Mouse (Mus musculus) ES-E14 (cell line): ENCODE results near the gene Rbm28. TPM values are rescaled to one million over a fixed set of nuclear protein-coding genes. Genes with fewer than 3 reads are reported as not detected.

Experiments used
- DNase-seq: peaks from one replicate; pipeline ENCODE4 v3.0.0-alpha.2; 2013; ENCODE audit warnings: low read depth, low spot score
- H3K27ac ChIP-seq: 2 replicates; pipeline ENCODE4 v1.5.1; 2012; ENCODE audit warnings: low read depth, mild to moderate bottlenecking, low read length, moderate library complexity, mixed read lengths; ENCODE audit not compliant: poor library complexity, insufficient read depth, severe bottlenecking
- H3K36me3 ChIP-seq: 2 replicates; pipeline ENCODE4 v1.6.1; 2012; ENCODE audit warnings: mild to moderate bottlenecking, low read length, moderate library complexity, mixed read lengths; ENCODE audit not compliant: control insufficient read depth, poor library complexity, insufficient read depth, severe bottlenecking
- H3K4me1 ChIP-seq, 2 experiments: fragments of 150-350 bp in 1 of 2; sonication (generic) in 1 of 2; 2 replicates each; pipeline ENCODE4 v1.6.1; 2012; ENCODE audit warnings: low read length in 2 of 2, mild to moderate bottlenecking in 1 of 2, mixed read lengths in 1 of 2; ENCODE audit not compliant: control insufficient read depth in 2 of 2, insufficient read depth in 2 of 2, poor library complexity in 1 of 2
- H3K4me3 ChIP-seq, 2 experiments: fragments of 150-350 bp in 1 of 2; sonication (generic) in 1 of 2; 2 replicates each; pipeline ENCODE4 v1.5.1; 2012; ENCODE audit warnings: low read length in 2 of 2, low read depth in 1 of 2, mild to moderate bottlenecking in 1 of 2, mixed read lengths in 1 of 2; ENCODE audit not compliant: insufficient read depth in 1 of 2, poor library complexity in 1 of 2, severe bottlenecking in 1 of 2
- H3K9ac ChIP-seq: 2 replicates; pipeline ENCODE4 v1.6.1; 2012; ENCODE audit warnings: low read depth, mild to moderate bottlenecking, low read length, mixed read lengths; ENCODE audit not compliant: poor library complexity, insufficient read depth, severe bottlenecking
- H3K9me3 ChIP-seq: fragments of 150-350 bp; sonication (generic); 2 replicates; pipeline ENCODE4 v1.6.1; 2012; ENCODE audit warnings: low read depth, mild to moderate bottlenecking, low read length; ENCODE audit not compliant: control insufficient read depth, insufficient read depth
- CHD2 ChIP-seq: IDR thresholded peaks from 2 replicates; pipeline ENCODE4 v1.6.1; 2014; ENCODE audit warnings: mild to moderate bottlenecking, low read depth, low read length, inconsistent platforms
- HCFC1 ChIP-seq: IDR thresholded peaks from 2 replicates; pipeline ENCODE4 v1.6.1; 2012; ENCODE audit warnings: low read length, inconsistent platforms, borderline replicate concordance; ENCODE audit not compliant: insufficient read depth
- MAFK ChIP-seq: IDR thresholded peaks from 2 replicates; pipeline ENCODE4 v1.6.1; 2014; ENCODE audit warnings: mild to moderate bottlenecking, low read depth, low read length, inconsistent platforms; ENCODE audit not compliant: insufficient read depth
- ZC3H11A ChIP-seq: IDR thresholded peaks from 2 replicates; pipeline ENCODE4 v1.6.1; 2012; ENCODE audit warnings: low read depth, mild to moderate bottlenecking, inconsistent platforms, low read length, borderline replicate concordance
- ZNF384 ChIP-seq: IDR thresholded peaks from 2 replicates; pipeline ENCODE4 v1.6.1; 2012; ENCODE audit warnings: low read depth, low read length, inconsistent platforms
- in situ Hi-C, 2 experiments: fragments of 600-800 bp; cut with MboI; formaldehyde crosslinking; loops; one replicate each; pipeline ENCODE4 v1.15.1; 2025; ENCODE audit warnings: low sequenced_read_pairs in 2 of 2, inconsistent platforms in 1 of 2; ENCODE audit not compliant: unreplicated experiment in 2 of 2
- total RNA-seq: library from RNA; depleted of rRNA; stranded (reverse); fragments of 300-350 nt; gene quantifications from 2 replicates; pipeline ENCODE4 v1.2.3, GENCODE M21; 2012

The Rbm28 gene
- total RNA-seq, 1 experiment, result 58.1 TPM

GRCm38 (mm10) chr6:29115756-29116155 lies 49.0 kb downstream of the Rbm28 start:
- no peaks in the 10 kb centered on the region for H3K36me3 ChIP-seq
- TF ChIP-seq ZNF384, result no peak
- TF ChIP-seq MAFK, result no peak
- TF ChIP-seq ZC3H11A, result no peak
- no peak for DNase-seq
- in situ Hi-C loops, result no loop called here
- H3K27ac ChIP-seq, result no peak overlapping the region
- H3K4me1 ChIP-seq, result peaks cover 8 to 13% of the 10 kb centered on the region in 2 experiments
- H3K9me3 ChIP-seq, result peaks cover 6% of the 10 kb centered on the region; the same call in 1 of the 2 replicates
- H3K9ac ChIP-seq, result no peak overlapping the region
- H3K4me3 ChIP-seq, result peak overlapping the region in 1 of 2 experiments; percentile 41; a peak in 2 of 4 replicates

GRCm38 (mm10) chr6:29111501-29111900 lies 53.3 kb downstream of the Rbm28 start:
- H3K36me3 ChIP-seq, result no peaks in the 10 kb centered on the region
- in situ Hi-C loops, result no loop called here
- no peak overlapping the region for H3K9ac ChIP-seq
- no peak overlapping the region for H3K27ac ChIP-seq
- DNase-seq, result no peak
- 0 out of 4 replicates have a peak, but pooled peaks cover 0 to 3% of the 10 kb centered on the region in 2 experiments for H3K4me1 ChIP-seq
- TF ChIP-seq HCFC1 (no peak), ZNF384 (peak; percentile 96), CHD2 (no peak), MAFK (no peak)
- no peak overlapping the region for H3K4me3 ChIP-seq
- peaks cover 6% of the 10 kb centered on the region; the same call in 1 of the 2 replicates for H3K9me3 ChIP-seq

- Histone ChIP-seq H3K27ac (no peak overlapping the region), H3K4me1 (no peaks in the 10 kb centered on the region), H3K36me3 (no peaks in the 10 kb centered on the region), H3K4me3 (no peak overlapping the region), H3K9me3 (peaks cover 6% of the 10 kb centered on the region; the same call in 1 of the 2 replicates), H3K9ac (no peak overlapping the region)
- DNase-seq, result no peak
- in situ Hi-C loops, result no loop called here
- no peak for TF ChIP-seq MAFK
- TF ChIP-seq ZNF384, result no peak
- no peak for TF ChIP-seq HCFC1
- no peak for TF ChIP-seq ZC3H11A
- no peak for TF ChIP-seq CHD2
These were observed 56.4 kb downstream of the Rbm28 start for GRCm38 (mm10) chr6:29108376-29108775.

GRCm38 (mm10) chr6:29101248-29101864 lies 63.5 kb downstream of the Rbm28 start:
- TF ChIP-seq MAFK, result no peak
- no peak for TF ChIP-seq ZC3H11A
- TF ChIP-seq ZNF384, result no peak
- no peak for TF ChIP-seq CHD2
- TF ChIP-seq HCFC1, result no peak
- in situ Hi-C loops, result no loop called here

GRCm38 (mm10) chr6:29100423-29100822 lies 64.4 kb downstream of the Rbm28 start:
- no peak overlapping the region for H3K4me3 ChIP-seq
- TF ChIP-seq CHD2, result no peak
- no peak for TF ChIP-seq ZC3H11A
- TF ChIP-seq ZNF384, result no peak
- TF ChIP-seq MAFK, result no peak
- TF ChIP-seq HCFC1, result no peak
- H3K9me3 ChIP-seq, result no peaks in the 10 kb centered on the region
- in situ Hi-C loops, result no loop called here
- no peak for DNase-seq
- H3K9ac ChIP-seq, result no peak overlapping the region
- H3K27ac ChIP-seq, result no peak overlapping the region
- no peaks in the 10 kb centered on the region for H3K36me3 ChIP-seq
- H3K4me1 ChIP-seq, result no peaks in the 10 kb centered on the region

More at GRCm38 (mm10) chr6:29101248-29101864, 63.5 kb downstream of the Rbm28 start:
- no peak overlapping the region for H3K9ac ChIP-seq
- DNase-seq, result no peak
- H3K9me3 ChIP-seq, result no peaks in the 10 kb centered on the region
- H3K4me1 ChIP-seq, result no peaks in the 10 kb centered on the region
- H3K36me3 ChIP-seq, result no peaks in the 10 kb centered on the region
- H3K4me3 ChIP-seq, result no peak overlapping the region
- no peak overlapping the region for H3K27ac ChIP-seq
